Mouse (Mus musculus) small intestine, adult 2 months (tissue): ENCODE data around the gene Cyp39a1. TPM values are rescaled to one million over a fixed set of nuclear protein-coding genes. Genes with fewer than 3 reads are reported as not detected.

Experiments used
- H3K27ac ChIP-seq: fragments of 200-500 bp; 2 replicates; pipeline ENCODE4 v1.5.1; 2012; ENCODE audit warnings: low read depth, low read length, control low read depth, inconsistent platforms; ENCODE audit not compliant: insufficient read depth
- H3K27me3 ChIP-seq: fragments of 200-500 bp; 2 replicates; pipeline ENCODE4 v1.6.1; 2012; ENCODE audit warnings: mild to moderate bottlenecking, moderate library complexity, low read length, inconsistent platforms; ENCODE audit not compliant: control insufficient read depth, insufficient read depth
- H3K36me3 ChIP-seq: fragments of 200-500 bp; 2 replicates; pipeline ENCODE4 v1.6.1; 2012; ENCODE audit warnings: mild to moderate bottlenecking, low read length, control low read depth, inconsistent platforms; ENCODE audit not compliant: control insufficient read depth, insufficient read depth
- H3K4me1 ChIP-seq: fragments of 200-500 bp; 2 replicates; pipeline ENCODE4 v1.6.1; 2012; ENCODE audit warnings: low read length, inconsistent platforms, mixed read lengths; ENCODE audit not compliant: control insufficient read depth, insufficient read depth, insufficient read length
- H3K4me3 ChIP-seq: fragments of 200-500 bp; 2 replicates; pipeline ENCODE4 v1.5.1; 2012; ENCODE audit warnings: low read depth, mild to moderate bottlenecking, control low read depth, inconsistent platforms, low read length, moderate library complexity
- CTCF ChIP-seq: fragments of 200-500 bp; IDR thresholded peaks from 2 replicates; pipeline ENCODE4 v1.5.1; 2012; ENCODE audit warnings: low read depth, mild to moderate bottlenecking, control low read depth, inconsistent platforms, low read length, moderate library complexity, mixed read lengths; ENCODE audit not compliant: insufficient replicate concordance, insufficient read length; ENCODE audit errors: extremely low read depth
- POLR2A ChIP-seq: fragments of 200-500 bp; IDR thresholded peaks from 2 replicates; pipeline ENCODE4 v1.6.1; 2012; ENCODE audit warnings: low read depth, mild to moderate bottlenecking, control low read depth, inconsistent platforms, low read length, moderate library complexity
- whole genome bisulfite sequencing: fragments of 180-500 bp; shearing (Covaris S2); methylation state at CpG from one replicate; pipeline ENCODE4 v1.1.7; 2018; 5-methylcytosine and 5-hydroxymethylcytosine counted together
- polyA plus RNA-seq: library from polyadenylated mRNA; depleted of rRNA; stranded (reverse); fragments of >200 nt; gene quantifications from 2 replicates; pipeline ENCODE4 v1.2.3, GENCODE M21; 2012

Cyp39a1 gene
- polyA plus RNA-seq, 1 experiment, result 0.52 TPM

DNA sequence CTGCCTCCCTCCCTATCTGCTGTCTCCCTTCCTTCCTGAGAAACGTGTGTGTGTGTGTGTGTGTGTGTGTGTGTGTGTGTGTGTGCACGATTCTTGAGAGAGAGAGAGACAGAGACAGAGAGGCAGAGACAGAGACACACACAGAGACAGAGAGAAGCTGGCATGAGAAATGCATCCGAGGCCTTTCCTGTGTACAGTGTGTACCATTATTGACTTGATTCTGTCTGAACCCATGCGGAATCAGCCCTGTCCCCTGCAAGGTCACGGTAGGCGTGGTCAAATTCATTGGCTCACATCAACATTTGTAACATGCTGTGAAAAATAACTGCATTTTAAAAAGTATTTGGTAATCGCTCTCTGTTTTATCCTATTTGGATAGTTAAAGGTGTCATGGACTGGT lies 16.9 kb downstream of the Cyp39a1 start:
- Histone ChIP-seq H3K4me3 (no peak overlapping the region), H3K27me3 (no peaks in the 10 kb centered on the region), H3K36me3 (peaks cover 2% of the 10 kb centered on the region; the same call in 1 of the 2 replicates), H3K27ac (no peak overlapping the region), H3K4me1 (no peaks in the 10 kb centered on the region)
- TF ChIP-seq CTCF (no peak), POLR2A (no peak)
- WGBS, result 83% methylated on average over 7 of the region's 7 CpGs

DNA sequence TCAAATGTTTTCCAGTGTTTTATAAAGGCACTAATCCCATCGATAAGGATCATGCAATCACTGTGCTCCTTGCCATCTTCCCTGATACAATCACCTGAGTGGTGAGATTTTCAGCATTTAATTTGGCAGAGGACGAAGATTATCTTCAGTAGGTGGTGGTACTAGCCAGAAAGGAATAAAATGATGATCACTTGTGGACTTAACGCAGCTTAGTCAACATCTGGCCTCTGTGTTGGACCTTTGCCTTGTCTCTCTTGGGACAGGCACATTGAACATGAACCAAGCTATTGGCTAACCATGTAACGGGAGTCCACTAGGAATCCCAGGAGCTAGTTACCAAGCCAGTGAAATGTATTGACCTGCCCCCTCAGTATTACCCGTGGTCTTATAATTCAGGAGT lies 17.4 kb downstream of the Cyp39a1 start:
- no peak overlapping the region for H3K4me3 ChIP-seq
- TF ChIP-seq CTCF (no peak), POLR2A (no peak)
- no peak overlapping the region for H3K27ac ChIP-seq
- WGBS, result 90% methylated on average over 5 of the region's 5 CpGs
- H3K4me1 ChIP-seq, result no peaks in the 10 kb centered on the region
- H3K36me3 ChIP-seq, result peaks cover 2% of the 10 kb centered on the region; the same call in 1 of the 2 replicates
- no peaks in the 10 kb centered on the region for H3K27me3 ChIP-seq

DNA sequence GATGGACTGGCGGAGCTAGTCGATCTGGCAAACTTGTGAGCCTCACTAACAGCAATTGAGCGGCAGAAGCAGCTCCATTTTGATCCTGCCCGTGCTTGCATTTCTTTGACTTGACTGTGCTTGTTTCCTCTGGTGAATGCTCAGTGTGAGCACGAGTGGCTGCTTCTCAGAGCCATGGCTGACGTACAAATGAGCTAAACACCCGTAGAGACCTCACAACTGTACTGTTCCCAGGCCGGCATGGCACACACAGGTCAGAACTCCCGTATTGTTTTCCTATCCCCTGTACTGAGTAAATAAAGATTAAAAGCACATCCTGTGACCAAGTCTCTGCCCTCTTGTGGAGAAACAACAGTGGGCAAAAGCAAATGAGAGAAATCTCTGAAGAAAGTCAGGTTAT lies 22.4 kb downstream of the Cyp39a1 start:
- no peak overlapping the region for H3K4me3 ChIP-seq
- H3K4me1 ChIP-seq, result no peaks in the 10 kb centered on the region
- H3K27ac ChIP-seq, result no peak overlapping the region
- H3K36me3 ChIP-seq, result no peaks in the 10 kb centered on the region; the same call in 1 of the 2 replicates
- TF ChIP-seq POLR2A, result no peak
- TF ChIP-seq CTCF, result no peak
- H3K27me3 ChIP-seq, result no peaks in the 10 kb centered on the region
- WGBS, result 84% methylated on average over 9 of the region's 9 CpGs

DNA sequence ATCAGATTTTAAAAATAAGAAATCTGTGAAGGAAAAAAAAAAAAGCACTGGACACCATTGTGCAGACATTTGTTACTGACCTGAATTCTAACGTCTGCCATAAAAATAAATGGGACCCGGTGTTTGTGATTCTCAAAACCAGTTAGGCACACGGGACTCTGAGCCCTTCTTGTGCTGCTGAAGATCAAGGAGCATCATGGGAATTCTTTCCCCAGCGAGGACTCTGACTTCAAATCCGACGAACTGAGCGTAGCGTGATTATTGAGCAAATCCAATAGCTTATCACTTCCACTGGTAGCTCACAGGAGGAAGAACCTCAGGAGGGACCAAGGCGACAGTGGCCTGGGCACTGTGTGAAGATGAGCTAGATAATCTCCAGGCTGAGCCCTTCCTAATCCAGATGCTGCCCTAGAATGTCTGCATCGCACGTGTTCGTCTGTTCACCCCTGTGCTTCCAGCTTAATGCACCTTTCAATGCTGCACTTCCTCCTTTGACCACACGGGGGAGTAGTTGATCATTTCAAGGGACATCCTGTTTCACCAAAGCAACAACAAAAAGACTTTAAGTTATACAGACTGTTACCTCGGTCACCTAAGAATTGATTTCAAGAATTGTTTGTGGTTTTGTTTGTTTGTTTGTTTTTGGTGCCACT lies 31.9 kb downstream of the Cyp39a1 start:
- TF ChIP-seq POLR2A, result no peak
- TF ChIP-seq CTCF, result peak; percentile 60; the same call in 1 of the 2 replicates
- 39% methylated on average over 14 of the region's 14 CpGs for WGBS
- Histone ChIP-seq H3K36me3 (no peaks in the 10 kb centered on the region), H3K4me1 (no peaks in the 10 kb centered on the region), H3K4me3 (no peak overlapping the region), H3K27me3 (no peaks in the 10 kb centered on the region), H3K27ac (no peak overlapping the region)

DNA sequence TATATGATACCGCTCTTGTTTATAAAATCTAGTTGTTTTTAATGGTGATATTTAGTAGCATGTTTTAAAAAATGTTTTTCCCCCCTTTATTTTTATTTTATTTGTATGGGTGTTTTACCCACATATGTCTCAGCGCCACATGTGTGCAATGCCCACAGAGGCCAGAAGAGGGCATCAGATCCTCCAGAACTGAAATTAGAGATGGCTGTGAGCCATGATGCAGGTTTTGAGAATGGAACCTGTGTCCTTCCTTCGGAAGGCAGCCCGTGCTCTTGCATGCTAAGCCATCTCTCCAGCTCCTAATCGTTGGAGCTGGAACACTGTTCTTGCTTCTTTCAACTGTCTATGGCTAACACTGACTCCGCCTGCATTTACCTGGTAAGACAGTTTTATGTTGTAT lies 33.8 kb downstream of the Cyp39a1 start:
- H3K27ac ChIP-seq, result no peak overlapping the region
- H3K4me3 ChIP-seq, result no peak overlapping the region
- no peaks in the 10 kb centered on the region for H3K27me3 ChIP-seq
- no peaks in the 10 kb centered on the region for H3K4me1 ChIP-seq
- TF ChIP-seq CTCF, result peak; percentile 55; the same call in 1 of the 2 replicates
- no peak for TF ChIP-seq POLR2A
- 80% methylated on average over 6 of the region's 6 CpGs for WGBS
- H3K36me3 ChIP-seq, result no peaks in the 10 kb centered on the region

DNA sequence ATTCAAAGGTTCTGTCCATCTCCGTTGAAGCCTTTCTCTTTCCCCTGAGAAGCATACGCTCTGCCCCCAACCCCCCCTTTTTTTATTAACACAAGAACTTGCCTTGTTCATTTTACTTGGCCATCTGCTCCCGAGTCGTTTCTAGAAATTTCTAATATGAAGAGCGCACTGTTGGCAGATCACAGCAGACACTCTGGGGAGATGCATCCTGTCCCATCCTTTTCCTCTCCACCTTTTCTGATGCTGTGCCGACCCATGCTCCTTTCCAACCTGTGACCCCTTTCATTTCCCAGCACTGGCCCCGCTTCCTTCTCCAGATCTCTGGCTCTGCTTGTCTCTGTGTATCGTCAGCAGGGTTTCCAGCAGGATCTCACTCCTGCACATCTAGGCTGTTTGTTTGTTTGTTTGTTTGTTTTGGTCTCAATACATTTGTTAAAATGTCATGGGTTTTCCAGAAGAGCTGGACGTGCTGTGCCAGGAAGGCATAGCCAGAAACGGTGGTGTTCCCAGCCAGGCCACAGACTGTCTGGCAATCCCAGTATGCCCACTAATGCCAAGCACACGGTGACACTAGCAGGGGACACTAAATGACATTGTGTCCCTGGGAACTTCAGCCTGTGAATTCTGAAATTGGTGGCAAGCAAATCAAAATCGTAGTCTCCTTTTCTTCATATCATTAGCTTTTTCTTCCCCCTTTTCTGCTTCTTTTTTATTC lies 37.1 kb downstream of the Cyp39a1 start:
- 90% methylated on average over 12 of the region's 12 CpGs for WGBS
- H3K27me3 ChIP-seq, result no peaks in the 10 kb centered on the region
- H3K27ac ChIP-seq, result no peak overlapping the region
- H3K4me1 ChIP-seq, result no peaks in the 10 kb centered on the region
- no peak overlapping the region for H3K4me3 ChIP-seq
- TF ChIP-seq CTCF (no peak), POLR2A (no peak)
- H3K36me3 ChIP-seq, result no peaks in the 10 kb centered on the region

DNA sequence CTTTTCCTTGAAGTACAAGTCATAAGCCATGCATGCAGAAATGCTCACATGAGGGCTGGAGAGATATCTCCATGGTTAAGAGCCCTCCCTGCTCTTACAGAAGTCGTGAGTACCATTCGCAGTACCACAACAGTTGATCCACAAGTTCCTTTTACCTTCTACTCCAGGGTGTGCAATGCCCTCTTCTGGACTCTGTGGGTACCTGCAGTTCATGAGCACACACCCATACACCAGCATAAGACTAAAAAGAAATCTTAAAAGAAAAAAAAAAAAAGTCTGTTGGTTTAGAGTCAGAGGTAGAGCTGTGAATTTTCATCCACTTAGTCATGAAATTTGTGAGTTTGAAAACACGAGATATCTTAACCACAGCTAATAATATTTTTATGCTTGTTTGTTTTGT lies 39.5 kb downstream of the Cyp39a1 start:
- no peak for TF ChIP-seq POLR2A
- TF ChIP-seq CTCF, result no peak
- Histone ChIP-seq H3K27ac (no peak overlapping the region), H3K4me1 (no peaks in the 10 kb centered on the region), H3K4me3 (no peak overlapping the region), H3K27me3 (no peaks in the 10 kb centered on the region), H3K36me3 (no peaks in the 10 kb centered on the region)
- 92% methylated on average over 3 of the region's 3 CpGs for WGBS
